Mouse (Mus musculus) forebrain, embryonic 10.5 days (tissue): ENCODE results near the gene Kctd7. TPM values are rescaled to one million over a fixed set of nuclear protein-coding genes. Genes with fewer than 3 reads are reported as not detected.

Experiments used
- DNase-seq: peaks from one replicate; pipeline ENCODE4 v3.0.0-alpha.2; 2017; ENCODE audit warnings: low spot score; ENCODE audit errors: extremely low spot score
- H3K27ac ChIP-seq: fragments of 300-500 bp; sonication (generic); 2 replicates; pipeline ENCODE4 v1.5.1; 2016; ENCODE audit warnings: mild to moderate bottlenecking
- H3K27me3 ChIP-seq: fragments of 300-500 bp; sonication (generic); 2 replicates; pipeline ENCODE4 v1.6.1; 2016; ENCODE audit warnings: mild to moderate bottlenecking; ENCODE audit not compliant: poor library complexity, severe bottlenecking
- H3K36me3 ChIP-seq: fragments of 300-500 bp; sonication (generic); replicated peaks from 2 replicates; pipeline ENCODE4 v1.6.1; 2016; ENCODE audit warnings: mild to moderate bottlenecking, moderate library complexity
- H3K4me1 ChIP-seq: fragments of 300-500 bp; sonication (generic); 2 replicates; pipeline ENCODE4 v1.6.1; 2016
- H3K4me3 ChIP-seq: fragments of 300-500 bp; sonication (generic); 2 replicates; pipeline ENCODE4 v1.5.1; 2016; ENCODE audit warnings: mild to moderate bottlenecking, moderate library complexity
- H3K9me3 ChIP-seq: fragments of 300-500 bp; sonication (generic); 2 replicates; pipeline ENCODE4 v1.6.1; 2016; ENCODE audit warnings: mild to moderate bottlenecking, moderate library complexity
- WGBS: fragments of 180-500 bp; shearing (Covaris S2); methylation state at CpG from one replicate; pipeline ENCODE4 v1.1.7; 2016; 5-methylcytosine and 5-hydroxymethylcytosine counted together
- polyA plus RNA-seq: library from polyadenylated mRNA; unstranded; fragments of >200 nt; fragmentation: Nextera tagmentation; extraction: Ambion mirVana; gene quantifications from 2 replicates; pipeline ENCODE4 v1.2.1, GENCODE M21; 2016

Kctd7 gene
- polyA plus RNA-seq, 1 experiment from 2014 or later = 3.9 TPM

DNA sequence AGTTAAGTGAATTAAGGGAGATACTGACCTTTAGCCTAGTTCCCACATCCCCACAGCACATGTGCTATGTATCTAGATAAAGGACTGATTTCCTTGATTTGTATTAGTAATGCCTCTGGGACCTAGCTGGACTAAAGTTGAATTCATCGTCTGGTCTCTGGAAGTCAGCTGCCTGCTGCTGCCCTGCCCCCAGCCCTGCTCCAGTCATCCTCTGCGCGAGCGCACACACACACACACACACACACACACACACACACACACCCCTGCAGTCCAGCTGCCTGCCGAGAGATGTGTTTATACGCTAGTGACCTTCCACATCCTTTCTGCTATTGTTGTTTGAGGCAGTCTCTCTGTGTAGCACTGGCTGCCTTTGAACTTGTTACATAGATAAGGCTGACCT is 23.8 kb upstream of the Kctd7 start:
- 75% methylated on average over 6 of the region's 6 CpGs for WGBS
- H3K36me3 ChIP-seq = peaks cover 31% of the 10 kb centered on the region
- peaks cover 10% of the 10 kb centered on the region; the same call in 1 of the 2 replicates for H3K4me1 ChIP-seq
- no peaks in the 10 kb centered on the region for H3K9me3 ChIP-seq
- no peak for DNase-seq
- no peak overlapping the region for H3K4me3 ChIP-seq
- no peaks in the 10 kb centered on the region for H3K27me3 ChIP-seq
- no peak overlapping the region for H3K27ac ChIP-seq

DNA sequence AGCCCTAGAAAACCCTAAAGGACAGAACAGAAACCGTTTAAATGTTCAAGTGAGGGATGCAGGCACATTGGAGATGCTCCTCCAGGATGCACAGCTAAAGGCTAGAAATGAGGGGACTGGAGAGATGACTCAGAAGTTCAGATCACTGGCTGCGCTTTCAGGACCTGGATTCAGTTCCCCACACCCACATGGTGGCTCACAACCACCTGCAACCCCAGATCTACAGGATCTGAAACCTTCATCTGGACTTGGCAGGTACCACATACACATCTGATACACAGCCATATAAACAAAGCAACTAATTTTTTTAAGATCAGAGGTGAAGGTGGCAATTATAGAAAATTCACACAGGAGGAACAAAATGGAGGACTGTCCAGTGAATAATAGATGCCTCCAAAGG is 22.3 kb upstream of the Kctd7 start:
- WGBS = 85% methylated on average over 2 of the region's 2 CpGs

DNA sequence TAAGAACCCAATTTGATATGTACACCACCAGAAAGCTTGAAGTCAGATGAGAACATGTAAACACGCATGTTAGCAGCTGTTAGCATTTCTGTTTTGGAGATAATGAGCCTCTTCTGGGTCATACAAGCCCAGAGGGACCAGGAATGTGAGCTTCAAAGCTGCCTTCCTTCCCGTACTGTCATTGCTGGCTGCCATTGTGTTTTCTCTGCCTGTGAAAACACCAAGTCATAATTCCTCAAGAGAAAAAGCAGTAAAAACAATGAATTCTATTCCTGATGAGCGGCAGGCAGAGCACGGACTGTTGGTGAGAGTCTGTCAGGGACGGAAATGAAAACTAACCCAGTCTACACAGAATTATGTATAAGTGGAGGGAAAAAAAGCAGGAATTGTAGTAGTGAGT is 20.4 kb upstream of the Kctd7 start:
- no peak overlapping the region for H3K27ac ChIP-seq
- 91% methylated on average over 5 of the region's 5 CpGs for WGBS
- DNase-seq = no peak
- peaks cover 10% of the 10 kb centered on the region; the same call in 1 of the 2 replicates for H3K4me1 ChIP-seq
- H3K9me3 ChIP-seq = no peaks in the 10 kb centered on the region
- H3K27me3 ChIP-seq = no peaks in the 10 kb centered on the region
- H3K36me3 ChIP-seq = peaks cover 25% of the 10 kb centered on the region
- no peak overlapping the region for H3K4me3 ChIP-seq

More for the DNA sequence above, 22.3 kb upstream of the Kctd7 start:
- H3K9me3 ChIP-seq = no peaks in the 10 kb centered on the region
- peaks cover 10% of the 10 kb centered on the region; the same call in 1 of the 2 replicates for H3K4me1 ChIP-seq
- H3K27ac ChIP-seq = no peak overlapping the region
- no peak overlapping the region for H3K4me3 ChIP-seq
- peaks cover 23% of the 10 kb centered on the region for H3K36me3 ChIP-seq
- H3K27me3 ChIP-seq = no peaks in the 10 kb centered on the region
- no peak for DNase-seq

DNA sequence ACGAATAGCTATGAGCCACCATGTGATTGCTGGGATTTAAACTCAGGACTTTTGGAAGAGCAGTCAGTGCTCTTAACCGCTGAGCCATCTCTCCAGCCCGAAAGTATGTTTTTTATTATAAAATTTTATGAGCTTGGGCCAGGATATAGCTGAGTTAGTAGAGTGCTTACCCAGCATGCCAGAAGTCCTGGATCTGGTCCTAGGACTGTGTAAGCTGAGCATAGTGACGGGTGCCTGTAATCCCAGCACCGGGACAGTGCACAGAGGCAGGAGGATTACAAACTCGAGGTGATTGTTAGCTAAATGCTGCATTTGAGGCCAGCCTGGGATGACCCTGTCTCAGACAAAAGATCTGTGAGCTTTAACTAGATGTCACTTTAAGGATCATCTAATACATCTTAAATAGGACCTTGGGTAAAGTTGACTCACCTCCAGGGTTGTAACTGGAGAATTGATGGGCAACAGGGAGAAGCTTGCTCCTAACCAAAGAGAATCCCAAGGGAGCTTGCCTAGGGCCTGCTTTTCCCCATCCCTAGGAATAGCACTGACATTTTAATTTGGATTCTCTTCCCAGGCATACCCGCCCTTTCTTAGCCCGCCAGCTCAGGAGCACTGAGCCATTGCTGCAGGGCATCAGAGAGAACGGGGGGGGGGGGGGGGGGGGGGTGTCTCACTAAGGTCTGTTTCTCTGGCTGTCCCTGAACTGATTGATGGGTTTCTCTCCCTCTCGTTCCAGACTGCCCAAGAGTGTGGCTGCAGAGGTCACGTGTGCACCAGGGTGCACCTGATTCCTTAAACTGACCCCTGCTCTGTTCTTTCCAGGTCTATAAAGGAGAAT is 15.8 kb upstream of the Kctd7 start:
- peaks cover 34% of the 10 kb centered on the region for H3K36me3 ChIP-seq
- H3K27ac ChIP-seq = no peak overlapping the region
- H3K27me3 ChIP-seq = no peaks in the 10 kb centered on the region
- H3K4me3 ChIP-seq = no peak overlapping the region
- DNase-seq = no peak
- H3K9me3 ChIP-seq = no peaks in the 10 kb centered on the region
- H3K4me1 ChIP-seq = no peaks in the 10 kb centered on the region
- WGBS = 77% methylated on average over 11 of the region's 11 CpGs

DNA sequence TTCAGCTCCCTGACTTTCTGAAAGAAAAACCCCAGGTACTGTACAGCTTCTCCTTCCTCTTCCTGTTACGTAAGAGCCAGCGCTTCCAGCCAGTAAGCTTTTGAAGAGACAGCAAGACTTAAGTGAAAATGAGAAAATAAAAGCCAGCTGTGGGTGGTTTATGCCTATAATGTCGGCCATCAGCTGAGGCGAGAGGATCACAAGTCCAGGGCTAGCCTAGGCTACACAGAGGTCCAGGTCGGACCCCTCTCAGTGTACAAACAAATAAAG is 15.2 kb upstream of the Kctd7 start:
- Histone ChIP-seq H3K36me3 (peaks cover 38% of the 10 kb centered on the region), H3K27ac (no peak overlapping the region), H3K4me3 (no peak overlapping the region), H3K27me3 (no peaks in the 10 kb centered on the region), H3K4me1 (no peaks in the 10 kb centered on the region), H3K9me3 (no peaks in the 10 kb centered on the region)
- 89% methylated on average over 5 of the region's 5 CpGs for WGBS
- DNase-seq = no peak

DNA sequence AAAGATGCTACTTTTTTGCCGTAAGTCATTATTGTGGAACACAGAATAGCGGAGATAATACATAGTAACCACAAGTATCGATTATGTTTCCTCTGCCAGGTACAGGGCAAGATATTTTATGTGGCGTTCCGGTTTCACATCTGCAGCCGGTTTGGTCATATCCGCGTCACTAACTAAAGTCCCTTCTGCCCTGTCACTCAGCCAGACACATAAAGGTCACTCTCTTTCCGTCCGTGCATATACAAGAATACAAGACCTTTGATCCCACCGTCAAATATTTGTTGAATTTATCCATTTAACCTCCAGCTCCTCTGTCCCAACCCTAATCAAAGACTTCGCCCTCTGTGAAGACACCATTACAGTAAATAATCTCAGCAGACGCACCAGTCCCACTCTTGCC is 8.1 kb upstream of the Kctd7 start:
- Histone ChIP-seq H3K4me1 (no peaks in the 10 kb centered on the region), H3K27me3 (no peaks in the 10 kb centered on the region), H3K4me3 (no peak overlapping the region), H3K9me3 (no peaks in the 10 kb centered on the region), H3K36me3 (peaks cover 39% of the 10 kb centered on the region), H3K27ac (no peak overlapping the region)
- whole genome bisulfite sequencing = 96% methylated on average over 13 of the region's 13 CpGs
- no peak for DNase-seq

DNA sequence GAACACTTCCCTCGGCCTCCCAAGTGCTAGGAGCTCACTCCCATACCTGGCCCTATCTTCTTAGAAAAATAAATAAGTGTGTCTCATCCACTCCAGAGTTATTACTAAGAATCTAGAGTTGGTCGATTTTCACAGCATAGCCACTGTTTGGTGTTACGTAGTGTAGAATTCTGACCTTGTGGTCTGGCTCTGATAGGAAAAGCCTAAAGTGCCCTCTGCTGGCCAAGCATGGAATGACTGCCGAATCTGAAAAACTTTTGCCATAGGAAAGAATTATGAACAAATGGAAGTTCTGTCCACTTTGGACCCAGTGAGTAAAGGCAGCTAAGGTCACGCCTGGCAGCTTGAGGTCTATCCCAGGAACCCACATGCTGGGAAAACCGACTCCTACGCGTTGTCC is 5.3 kb upstream of the Kctd7 start:
- DNase-seq = peak; percentile 63
- WGBS = 36% methylated on average over 8 of the region's 8 CpGs
- Histone ChIP-seq H3K36me3 (peaks cover 27% of the 10 kb centered on the region), H3K4me3 (no peak overlapping the region), H3K9me3 (no peaks in the 10 kb centered on the region), H3K4me1 (peaks cover 8% of the 10 kb centered on the region), H3K27ac (no peak overlapping the region), H3K27me3 (peaks cover 15% of the 10 kb centered on the region)

DNA sequence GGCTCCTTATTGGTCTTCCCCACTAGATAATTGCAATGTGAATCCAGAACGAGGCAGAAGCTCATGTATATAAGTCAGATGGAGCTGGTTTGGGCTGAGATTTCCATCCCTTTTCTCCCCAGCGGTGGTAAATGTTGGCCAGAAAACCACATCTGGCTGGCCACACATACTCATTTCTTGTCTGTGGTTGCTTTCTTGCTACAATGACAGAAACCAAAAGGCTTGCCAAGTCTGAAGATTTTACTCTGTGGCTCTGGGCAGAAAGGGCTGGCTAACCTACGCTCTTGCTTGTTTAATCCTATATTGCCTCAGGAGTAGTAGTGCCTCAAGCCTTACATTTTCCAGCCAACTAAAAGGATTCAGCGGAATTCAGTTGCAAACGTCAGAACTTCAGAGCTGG is 3.5 kb upstream of the Kctd7 start:
- no peak overlapping the region for H3K27ac ChIP-seq
- peaks cover 20% of the 10 kb centered on the region for H3K27me3 ChIP-seq
- H3K4me1 ChIP-seq = peaks cover 20% of the 10 kb centered on the region
- DNase-seq = no peak
- no peak overlapping the region for H3K4me3 ChIP-seq
- H3K36me3 ChIP-seq = peaks cover 12% of the 10 kb centered on the region
- WGBS = 86% methylated on average over 5 of the region's 5 CpGs
- no peaks in the 10 kb centered on the region for H3K9me3 ChIP-seq

DNA sequence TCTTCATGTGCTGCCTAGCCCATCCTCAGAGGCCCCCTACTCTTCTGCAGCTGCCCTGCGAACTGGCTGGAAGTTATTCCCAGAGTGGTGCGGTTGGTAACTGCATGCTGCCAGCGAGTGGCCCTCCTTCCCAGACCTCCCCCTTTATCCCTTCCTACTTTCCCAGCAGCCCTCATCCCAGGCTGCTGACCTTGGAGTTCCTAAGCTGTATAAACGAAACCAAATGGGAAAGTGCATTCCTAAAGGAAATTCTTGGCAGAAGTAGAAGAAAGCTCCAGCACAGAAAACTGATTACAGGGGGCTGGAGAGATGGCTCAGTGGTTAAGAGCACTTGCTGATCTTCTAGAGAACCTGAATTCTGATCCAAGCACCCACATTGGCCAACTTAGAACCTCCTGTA is 2.6 kb upstream of the Kctd7 start:
- Histone ChIP-seq H3K9me3 (no peaks in the 10 kb centered on the region), H3K27me3 (peaks cover 20% of the 10 kb centered on the region), H3K4me1 (peaks cover 20% of the 10 kb centered on the region), H3K27ac (no peak overlapping the region), H3K36me3 (peaks cover 4% of the 10 kb centered on the region; the same call in 1 of the 2 replicates), H3K4me3 (no peak overlapping the region)
- WGBS = 73% methylated on average over 4 of the region's 4 CpGs
- DNase-seq = no peak

DNA sequence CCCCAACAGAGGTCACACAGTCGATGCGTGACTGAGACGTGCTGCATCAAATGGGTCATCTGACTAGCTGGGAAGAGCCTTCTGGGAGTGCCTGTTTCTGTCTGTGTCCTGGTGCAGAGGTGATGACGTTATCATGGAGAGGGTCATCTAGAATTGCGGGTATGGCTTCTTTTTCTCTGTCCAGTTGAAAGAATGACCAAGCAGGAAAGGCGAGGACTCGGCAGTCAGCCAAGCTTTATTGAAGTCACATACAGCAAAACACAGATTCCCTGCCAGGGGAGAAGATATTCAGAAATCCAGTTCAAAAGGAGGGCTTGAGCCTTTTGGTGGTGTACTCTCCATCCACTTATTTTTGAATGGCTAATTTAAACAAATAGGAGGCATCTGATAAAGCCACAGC is 1.6 kb upstream of the Kctd7 start:
- DNase-seq = no peak
- Histone ChIP-seq H3K36me3 (no peaks in the 10 kb centered on the region), H3K27me3 (peaks cover 20% of the 10 kb centered on the region), H3K4me1 (peaks cover 20% of the 10 kb centered on the region), H3K4me3 (no peak overlapping the region), H3K9me3 (no peaks in the 10 kb centered on the region), H3K27ac (no peak overlapping the region)
- WGBS = 96% methylated on average over 7 of the region's 7 CpGs

DNA sequence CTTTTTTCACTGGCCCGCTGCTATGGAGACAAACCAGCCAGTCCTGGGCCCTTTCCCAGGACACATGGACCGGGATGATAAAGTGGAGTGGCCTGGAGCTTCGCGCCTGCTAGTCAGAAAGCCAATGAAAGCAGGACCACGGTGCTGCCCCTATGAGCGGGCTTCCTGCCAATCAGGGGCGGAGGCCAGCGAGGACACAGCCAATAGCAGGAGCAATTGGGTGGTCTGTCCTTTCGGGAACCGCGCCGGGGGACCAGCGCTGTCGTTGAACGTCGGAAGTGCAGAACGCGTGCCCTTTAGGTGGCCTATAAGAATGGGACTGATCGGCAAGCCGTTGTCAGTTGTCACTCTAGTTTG is 706 bp upstream of the Kctd7 start:
- Histone ChIP-seq H3K27me3 (peaks cover 20% of the 10 kb centered on the region), H3K36me3 (0 out of 2 replicates have a peak, but pooled peaks cover 3% of the 10 kb centered on the region), H3K4me1 (peaks cover 20% of the 10 kb centered on the region), H3K4me3 (peak overlapping the region; percentile 74), H3K9me3 (no peaks in the 10 kb centered on the region), H3K27ac (peak overlapping the region; percentile 88)
- 6% methylated on average over 20 of the region's 20 CpGs for WGBS
- DNase-seq = peak; percentile 72

DNA sequence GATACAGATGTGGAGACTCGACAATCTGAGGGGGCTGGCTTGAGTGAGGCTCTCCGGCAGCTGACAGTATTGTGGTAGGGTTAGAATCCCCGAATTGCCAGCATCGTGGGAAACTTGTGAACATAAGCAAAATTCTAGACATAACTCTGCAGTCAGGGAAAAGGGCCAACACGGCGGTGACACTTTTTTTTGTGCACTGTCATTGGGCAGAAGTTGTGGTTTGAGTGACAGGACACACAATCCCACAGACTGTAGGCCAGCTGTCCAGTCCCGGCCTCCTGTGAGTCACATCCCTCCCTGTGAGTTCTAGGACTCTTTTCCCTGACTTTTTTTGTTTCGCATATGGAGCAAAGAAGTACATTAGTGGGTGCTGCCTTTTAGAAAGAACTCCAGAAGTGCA is 1.3 kb downstream of the Kctd7 start:
- no peak for DNase-seq
- H3K27ac ChIP-seq = no peak overlapping the region
- peaks cover 20% of the 10 kb centered on the region for H3K4me1 ChIP-seq
- WGBS = 90% methylated on average over 8 of the region's 8 CpGs
- peaks cover 20% of the 10 kb centered on the region for H3K27me3 ChIP-seq
- H3K36me3 ChIP-seq = 0 out of 2 replicates have a peak, but pooled peaks cover 3% of the 10 kb centered on the region
- no peak overlapping the region for H3K4me3 ChIP-seq
- H3K9me3 ChIP-seq = no peaks in the 10 kb centered on the region

DNA sequence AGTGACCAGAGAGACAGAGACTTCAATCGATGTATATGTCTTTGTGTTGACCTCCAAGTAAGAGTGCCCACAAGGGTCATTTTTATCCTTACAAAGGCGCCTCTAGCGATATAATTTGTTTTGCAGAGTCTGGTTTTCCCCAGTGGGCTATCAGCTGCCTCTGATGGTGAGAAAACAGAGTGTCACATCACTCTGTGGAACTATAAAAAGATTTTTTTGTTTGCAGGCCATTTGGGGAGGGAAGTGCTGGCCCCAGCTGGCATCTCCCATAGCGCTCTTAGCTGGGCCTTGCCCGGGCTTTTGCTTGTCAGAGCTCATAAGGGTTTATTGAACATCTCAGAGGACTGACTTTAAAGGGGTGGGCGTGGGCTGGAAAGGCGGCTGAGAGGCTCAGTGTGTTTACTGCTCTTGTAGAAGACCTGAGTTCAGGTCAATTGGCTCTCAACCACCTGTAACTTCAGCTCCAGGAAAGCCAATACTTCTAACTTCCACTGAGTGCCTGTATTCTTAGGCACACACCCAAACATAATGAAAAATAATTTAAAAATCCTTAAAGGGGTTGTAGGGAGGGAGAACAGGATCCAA is 5.2 kb downstream of the Kctd7 start:
- WGBS = 88% methylated on average over 7 of the region's 7 CpGs

More for the DNA sequence above, 5.2 kb downstream of the Kctd7 start:
- Histone ChIP-seq H3K4me3 (no peak overlapping the region), H3K9me3 (no peaks in the 10 kb centered on the region), H3K27me3 (peaks cover 12% of the 10 kb centered on the region), H3K4me1 (peaks cover 10% of the 10 kb centered on the region), H3K27ac (no peak overlapping the region), H3K36me3 (peaks cover 22% of the 10 kb centered on the region)
- no peak for DNase-seq
